Mouse (Mus musculus) cortical plate, adult 2 months (tissue): ENCODE measurements at regions not wholly inside any gene's neighbourhood (a gene's known extent, or its start where the extent isn't known, plus 50 kb on each side); places are given as distances from the start of the nearest gene placed in this dataset.

ENCODE experiments used
- H3K27ac ChIP-seq: fragments of 200-500 bp; 2 replicates; pipeline ENCODE4 v1.5.1; 2012; ENCODE audit warnings: low read length, control low read depth, inconsistent platforms; ENCODE audit not compliant: insufficient read depth
- H3K4me1 ChIP-seq: fragments of 200-500 bp; 2 replicates; pipeline ENCODE4 v1.6.1; 2011; ENCODE audit warnings: low read length; ENCODE audit not compliant: control insufficient read depth, insufficient read depth
- H3K4me3 ChIP-seq: fragments of 200-500 bp; 2 replicates; pipeline ENCODE4 v1.5.1; 2011; ENCODE audit warnings: mild to moderate bottlenecking, low read length, control low read depth; ENCODE audit not compliant: insufficient read depth
- CTCF ChIP-seq: fragments of 200-500 bp; IDR thresholded peaks from 2 replicates; pipeline ENCODE4 v1.5.1; 2011; ENCODE audit warnings: mild to moderate bottlenecking, control low read depth, low read length; ENCODE audit not compliant: insufficient read depth; ENCODE audit errors: extremely low read depth
- POLR2A ChIP-seq: fragments of 200-500 bp; IDR thresholded peaks from 2 replicates; pipeline ENCODE4 v1.6.1; 2011; ENCODE audit warnings: mild to moderate bottlenecking, low read length, control low read depth; ENCODE audit not compliant: insufficient read depth; ENCODE audit errors: extremely low read depth

GRCm38 (mm10) chr1:41152516-41152915 lies 347.1 kb downstream of the Tmem182 start:
- H3K27ac ChIP-seq, result no peak overlapping the region
- no peaks in the 10 kb centered on the region for H3K4me1 ChIP-seq
- TF ChIP-seq POLR2A (no peak), CTCF (peak; percentile 51)
- no peak overlapping the region for H3K4me3 ChIP-seq

GRCm38 (mm10) chr1:41153174-41153999 lies 348.0 kb downstream of the Tmem182 start:
- H3K27ac ChIP-seq, result no peak overlapping the region
- H3K4me3 ChIP-seq, result no peak overlapping the region
- TF ChIP-seq CTCF (no peak), POLR2A (no peak)
- no peaks in the 10 kb centered on the region for H3K4me1 ChIP-seq

GRCm38 (mm10) chr1:41154198-41154597 lies 348.8 kb downstream of the Tmem182 start:
- Histone ChIP-seq H3K4me3 (no peak overlapping the region), H3K27ac (no peak overlapping the region), H3K4me1 (no peaks in the 10 kb centered on the region)
- TF ChIP-seq CTCF, result no peak
- no peak for TF ChIP-seq POLR2A

- Histone ChIP-seq H3K27ac (no peak overlapping the region), H3K4me3 (no peak overlapping the region), H3K4me1 (no peaks in the 10 kb centered on the region)
- TF ChIP-seq CTCF (no peak), POLR2A (no peak)
Measured at GRCm38 (mm10) chr1:41156946-41157345, 351.5 kb downstream of the Tmem182 start.

GRCm38 (mm10) chr1:41157651-41158513 lies 352.5 kb downstream of the Tmem182 start:
- H3K4me3 ChIP-seq, result no peak overlapping the region
- no peak overlapping the region for H3K27ac ChIP-seq
- TF ChIP-seq CTCF, result no peak
- TF ChIP-seq POLR2A, result no peak
- H3K4me1 ChIP-seq, result no peaks in the 10 kb centered on the region

- Histone ChIP-seq H3K27ac (no peak overlapping the region), H3K4me3 (no peak overlapping the region), H3K4me1 (no peaks in the 10 kb centered on the region)
- TF ChIP-seq POLR2A, result no peak
- TF ChIP-seq CTCF, result no peak
Measured at GRCm38 (mm10) chr1:41165878-41166786, 360.7 kb downstream of the Tmem182 start.

GRCm38 (mm10) chr1:41166787-41167420 lies 361.5 kb downstream of the Tmem182 start:
- no peak overlapping the region for H3K27ac ChIP-seq
- H3K4me3 ChIP-seq, result no peak overlapping the region
- no peaks in the 10 kb centered on the region for H3K4me1 ChIP-seq
- TF ChIP-seq POLR2A (no peak), CTCF (no peak)

- TF ChIP-seq CTCF (no peak), POLR2A (no peak)
- Histone ChIP-seq H3K4me1 (no peaks in the 10 kb centered on the region), H3K4me3 (no peak overlapping the region), H3K27ac (no peak overlapping the region)
Measured at GRCm38 (mm10) chr1:41186991-41187390, 381.6 kb downstream of the Tmem182 start.
